Mouse (Mus musculus): ENCODE results near the gene Nxph4. TPM values are rescaled to one million over a fixed set of nuclear protein-coding genes. Genes with fewer than 3 reads are reported as not detected.
A peak's percentile ranks its signal among the peaks of the same experiment; 100 is the strongest.

Nxph4 gene
- total RNA-seq, 2 experiments from 2014 or later: 5.4 to 5.5 TPM

- DNase-seq (ENCODE audit: extremely low spot score in 1 of 2, low spot score in 2 of 2): no peak
- intact Hi-C loops (cut with DNase I): no loop called here
- no peak overlapping the region for H3K4me3 ChIP-seq
- TF ChIP-seq CTCF (IDR thresholded peaks at IDR 0.05): no peak
- H3K27ac ChIP-seq: no peak overlapping the region
These were observed 7.2 kb upstream of the Nxph4 start for GRCm38 (mm10) chr10:127541510-127541909.

GRCm38 (mm10) chr10:127537854-127538583 is 3.7 kb upstream of the Nxph4 start:
- intact Hi-C loops (cut with DNase I): loop anchor here (2.0 kb wide), 1 partner anchor 199 kb away; no protein-coding TSS in a partner anchor
- Histone ChIP-seq H3K4me3 (no peak overlapping the region), H3K27ac (no peak overlapping the region)
- TF ChIP-seq CTCF (IDR thresholded peaks at IDR 0.05): peak; percentile 97
- DNase-seq (ENCODE audit: extremely low spot score in 1 of 2, low spot score in 2 of 2): peak; percentile 79 to 83

- intact Hi-C loops (cut with DNase I): loop anchor here (1.0 to 2.0 kb wide), 2 partner anchors 24 to 198 kb away; no protein-coding TSS in a partner anchor
- TF ChIP-seq CTCF (IDR thresholded peaks at IDR 0.05): peak; percentile 56
- H3K4me3 ChIP-seq: no peak overlapping the region
- DNase-seq (ENCODE audit: extremely low spot score in 1 of 2, low spot score in 2 of 2): no peak
- no peak overlapping the region for H3K27ac ChIP-seq
These were observed 2.4 kb upstream of the Nxph4 start for GRCm38 (mm10) chr10:127536586-127537314.

- TF ChIP-seq CTCF (IDR thresholded peaks at IDR 0.05): no peak
- H3K27ac ChIP-seq: no peak overlapping the region
- H3K4me3 ChIP-seq: 0 out of 2 replicates have a peak overlapping the region, but pooled peaks have one; percentile 40
- DNase-seq (ENCODE audit: extremely low spot score in 1 of 2, low spot score in 2 of 2): no peak
- intact Hi-C loops (cut with DNase I): no loop called here
These were observed 598 bp upstream of the Nxph4 start for GRCm38 (mm10) chr10:127534929-127535384.

- Histone ChIP-seq H3K27ac (no peak overlapping the region), H3K4me3 (no peak overlapping the region)
- intact Hi-C loops (cut with DNase I): no loop called here
These were observed 2.8 kb downstream of the Nxph4 start for GRCm38 (mm10) chr10:127531548-127531947.

GRCm38 (mm10) chr10:127530945-127531344 is 3.4 kb downstream of the Nxph4 start:
- H3K4me3 ChIP-seq: no peak overlapping the region

More at GRCm38 (mm10) chr10:127531548-127531947, 2.8 kb downstream of the Nxph4 start:
- DNase-seq (ENCODE audit: extremely low spot score in 1 of 2, low spot score in 2 of 2): no peak
- TF ChIP-seq CTCF (IDR thresholded peaks at IDR 0.05): no peak

GRCm38 (mm10) chr10:127527481-127527880 is 6.9 kb downstream of the Nxph4 start:
- no peak for DNase-seq (ENCODE audit: extremely low spot score in 1 of 2, low spot score in 2 of 2)
- H3K4me3 ChIP-seq: no peak overlapping the region
- intact Hi-C loops (cut with DNase I): loop anchor here (10.0 kb wide), 1 partner anchor 487 kb away; the partner anchor contains the start of gene Prim1
- H3K27ac ChIP-seq: no peak overlapping the region
- TF ChIP-seq CTCF (IDR thresholded peaks at IDR 0.05): no peak

More at GRCm38 (mm10) chr10:127530945-127531344, 3.4 kb downstream of the Nxph4 start:
- no peak for DNase-seq (ENCODE audit: extremely low spot score in 1 of 2, low spot score in 2 of 2)
- no peak overlapping the region for H3K27ac ChIP-seq
- intact Hi-C loops (cut with DNase I): no loop called here
- TF ChIP-seq CTCF (IDR thresholded peaks at IDR 0.05): no peak

- peak in 1 of 2 experiments; percentile 35 for DNase-seq (ENCODE audit: extremely low spot score in 1 of 2, low spot score in 2 of 2)
These were observed 7.7 kb downstream of the Nxph4 start for GRCm38 (mm10) chr10:127526681-127527080.

GRCm38 (mm10) chr10:127526048-127526447 is 8.3 kb downstream of the Nxph4 start:
- H3K4me3 ChIP-seq: no peak overlapping the region
- H3K27ac ChIP-seq: no peak overlapping the region
- no peak for TF ChIP-seq CTCF (IDR thresholded peaks at IDR 0.05)
- intact Hi-C loops (cut with DNase I): loop anchor here (10.0 kb wide), 1 partner anchor 489 kb away; the partner anchor contains the start of gene Prim1
- no peak for DNase-seq (ENCODE audit: extremely low spot score in 1 of 2, low spot score in 2 of 2)

More at GRCm38 (mm10) chr10:127526681-127527080, 7.7 kb downstream of the Nxph4 start:
- TF ChIP-seq CTCF (IDR thresholded peaks at IDR 0.05): peak; percentile 56
- intact Hi-C loops (cut with DNase I): loop anchor here (10.0 kb wide), 1 partner anchor 488 kb away; the partner anchor contains the start of gene Prim1
- Histone ChIP-seq H3K27ac (no peak overlapping the region), H3K4me3 (0 out of 2 replicates have a peak overlapping the region, but pooled peaks have one; percentile 4)

- no peak for TF ChIP-seq CTCF (IDR thresholded peaks at IDR 0.05)
- no peak for DNase-seq (ENCODE audit: extremely low spot score in 1 of 2, low spot score in 2 of 2)
- H3K27ac ChIP-seq: no peak overlapping the region
- no peak overlapping the region for H3K4me3 ChIP-seq
- intact Hi-C loops (cut with DNase I): loop anchor here (10.0 kb wide), 1 partner anchor 490 kb away; the partner anchor contains the start of gene Prim1
These were observed 9.6 kb downstream of the Nxph4 start for GRCm38 (mm10) chr10:127524646-127525255.

GRCm38 (mm10) chr10:127522088-127522581 is 12.2 kb downstream of the Nxph4 start, which contains the start of gene Shmt2:
Gene Shmt2, minus strand, starts transcription at chr10:127522444.
- intact Hi-C loops (cut with DNase I): loop anchor here (10.0 kb wide), 1 partner anchor 493 kb away; the partner anchor contains the start of gene Prim1
- TF ChIP-seq CTCF (IDR thresholded peaks at IDR 0.05): no peak
- no peak within 1 kb of the TSS for H3K27ac ChIP-seq
- peak within 1 kb of the TSS; percentile 71 for H3K4me3 ChIP-seq
- DNase-seq (ENCODE audit: extremely low spot score in 1 of 2, low spot score in 2 of 2): peak; percentile 81 to 86

Data from left cerebral cortex, adult 2 months (tissue).